8 mouse cellular contexts compared by ENCODE assay signal in genomic region chr6:51523310-51523709, GRCm38 (mm10). TPM values are rescaled to one million over a fixed set of nuclear protein-coding genes. Genes with fewer than 3 reads are reported as not detected.
A peak's percentile ranks its signal among the peaks of the same experiment; 100 is the strongest.
DNase-seq lines count a peak whose midpoint lies in the region; ATAC-seq and TF ChIP-seq lines count a peak whose summit lies in the region.

No protein-coding gene starts in this region.

- DNase-seq in left cerebral cortex, adult 2 months (ENCODE audit: extremely low spot score in 1 of 2, low spot score in 2 of 2), result no peak
- no peak for DNase-seq in left cerebral cortex, postnatal 10 days (ENCODE audit: extremely low spot score in 1 of 2, low spot score in 2 of 2)
- DNase-seq in hindbrain, postnatal 0 days (ENCODE audit: low spot score), result no peak
- no peak for DNase-seq in right cerebral cortex, postnatal 25 days
- no peak for DNase-seq in ovary, adult 18-20 months (ENCODE audit: low spot score)
- DNase-seq in spleen, postnatal 14 days (ENCODE audit: low spot score in 2 of 2), result no peak

- peak overlapping the region; percentile 81; the same call in 1 of the 2 replicates for H3K27ac ChIP-seq in left cerebral cortex, adult 2 months
- H3K27ac ChIP-seq in embryonic facial prominence, embryonic 12.5 days, result no peak overlapping the region
- H3K27ac ChIP-seq in hindbrain, postnatal 0 days, result 0 out of 2 replicates have a peak overlapping the region, but pooled peaks have one; percentile 79
- no peak overlapping the region; the same call in 1 of the 2 replicates for H3K27ac ChIP-seq in midbrain, embryonic 16.5 days (ENCODE audit: low read length)

- H3K4me1 ChIP-seq in embryonic facial prominence, embryonic 12.5 days, result peaks cover 3% of the 10 kb centered on the region; the same call in 1 of the 2 replicates
- H3K4me1 ChIP-seq in hindbrain, postnatal 0 days (ENCODE audit: insufficient read depth, low read length), result 0 out of 2 replicates have a peak, but pooled peaks cover 10% of the 10 kb centered on the region
- H3K4me1 ChIP-seq in midbrain, embryonic 16.5 days (ENCODE audit: control insufficient read depth, insufficient read depth, low read length), result peaks cover 7% of the 10 kb centered on the region

- TF ChIP-seq CTCF in left cerebral cortex, adult 2 months (IDR thresholded peaks at IDR 0.05), result no peak
- TF ChIP-seq CTCF in hindbrain, postnatal 0 days (IDR thresholded peaks at IDR 0.05; ENCODE audit: low read depth), result no peak

- no peaks in the 10 kb centered on the region for H3K9me3 ChIP-seq in embryonic facial prominence, embryonic 12.5 days
- no peaks in the 10 kb centered on the region for H3K9me3 ChIP-seq in hindbrain, postnatal 0 days (ENCODE audit: low read length)
- no peaks in the 10 kb centered on the region for H3K9me3 ChIP-seq in midbrain, embryonic 16.5 days (replicated peaks; ENCODE audit: control insufficient read depth, low read length, poor library complexity, severe bottlenecking)

- peak overlapping the region; percentile 65 for H3K4me2 ChIP-seq in embryonic facial prominence, embryonic 12.5 days (replicated peaks)
- H3K4me2 ChIP-seq in hindbrain, postnatal 0 days (ENCODE audit: low read depth, low read length), result peak overlapping the region; percentile 72
- peak overlapping the region; percentile 63 for H3K4me2 ChIP-seq in midbrain, embryonic 16.5 days (ENCODE audit: low read length)

- 26% methylated on average over 5 of the region's 5 CpGs for WGBS in embryonic facial prominence, embryonic 12.5 days
- 19% methylated on average over 5 of the region's 5 CpGs for WGBS in hindbrain, postnatal 0 days
- WGBS in midbrain, embryonic 16.5 days, result 21% methylated on average over 5 of the region's 5 CpGs

- 0 out of 2 replicates have a peak overlapping the region, but pooled peaks have one; percentile 24 for H3K9ac ChIP-seq in embryonic facial prominence, embryonic 12.5 days
- peak overlapping the region; percentile 71; the same call in 1 of the 2 replicates for H3K9ac ChIP-seq in hindbrain, postnatal 0 days (replicated peaks; ENCODE audit: low read length)
- H3K9ac ChIP-seq in midbrain, embryonic 16.5 days (ENCODE audit: low read depth, low read length), result 0 out of 2 replicates have a peak overlapping the region, but pooled peaks have one; percentile 89

- H3K36me3 ChIP-seq in embryonic facial prominence, embryonic 12.5 days, result no peaks in the 10 kb centered on the region
- H3K36me3 ChIP-seq in hindbrain, postnatal 0 days (ENCODE audit: insufficient read depth, low read length), result no peaks in the 10 kb centered on the region
- H3K36me3 ChIP-seq in midbrain, embryonic 16.5 days (ENCODE audit: control insufficient read depth, insufficient read depth, low read length), result no peaks in the 10 kb centered on the region

- H3K27me3 ChIP-seq in embryonic facial prominence, embryonic 12.5 days, result no peaks in the 10 kb centered on the region
- H3K27me3 ChIP-seq in hindbrain, postnatal 0 days (ENCODE audit: insufficient read depth, low read length), result no peaks in the 10 kb centered on the region
- H3K27me3 ChIP-seq in midbrain, embryonic 16.5 days (ENCODE audit: control insufficient read depth, insufficient read depth, low read depth, low read length), result no peaks in the 10 kb centered on the region

- H3K4me3 ChIP-seq in left cerebral cortex, adult 2 months, result peak overlapping the region; percentile 83
- H3K4me3 ChIP-seq in embryonic facial prominence, embryonic 12.5 days, result peak overlapping the region; percentile 50
- H3K4me3 ChIP-seq in hindbrain, postnatal 0 days (ENCODE audit: low read length), result peak overlapping the region; percentile 79
- peak overlapping the region; percentile 85 for H3K4me3 ChIP-seq in midbrain, embryonic 16.5 days (ENCODE audit: low read depth, low read length)

- no peak for ATAC-seq in embryonic facial prominence, embryonic 12.5 days (ENCODE audit: insufficient number of reproducible peaks, insufficient read depth, low FRiP score, low TSS enrichment)
- no peak for ATAC-seq in hindbrain, postnatal 0 days
- ATAC-seq in midbrain, embryonic 16.5 days, result peak; percentile 18; the same call in 1 of the 2 replicates

- intact Hi-C loops in left cerebral cortex, adult 2 months (cut with DNase I), result loop anchor here (5.0 kb wide), 2 partner anchors 51 to 59 kb away; partner anchors contain the start of gene Cbx3
- intact Hi-C loops in left cerebral cortex, postnatal 10 days (cut with DNase I), result no loop called here

RNA-seq across cellular contexts. Expression of gene Snx10, which starts 0.4 kb away (rescaled TPM):
- 100 to 1,000 TPM in 1 of 2 experiments, 10 to 100 TPM in 1; 94.9 to 102 TPM for total RNA-seq in left cerebral cortex, adult 2 months (2021)
- total RNA-seq in left cerebral cortex, postnatal 10 days (2021), result 100 to 1,000 TPM; 127 to 133 TPM
- polyA plus RNA-seq in embryonic facial prominence, embryonic 12.5 days (2016; fragmentation: Nextera tagmentation; extraction: Ambion mirVana), result 17.2 and 21.1 TPM in 2 replicates
- total RNA-seq in hindbrain, postnatal 0 days (2014; rRNA removed), result 45.5 and 46.7 TPM in 2 replicates
- 75.2 and 83.9 TPM in 2 replicates for polyA plus RNA-seq in hindbrain, postnatal 0 days (2015; fragmentation: Nextera tagmentation; extraction: Ambion mirVana)
- 68.9 and 70.6 TPM in 2 replicates for polyA plus RNA-seq in midbrain, embryonic 16.5 days (2015; fragmentation: Nextera tagmentation; extraction: Ambion mirVana)

RNA-seq across cellular contexts. Expression of gene Cbx3, which starts 53.1 kb away (rescaled TPM):
- total RNA-seq in left cerebral cortex, adult 2 months (2021), result 100 to 1,000 TPM; 121 to 128 TPM
- 100 to 1,000 TPM; 171 to 176 TPM for total RNA-seq in left cerebral cortex, postnatal 10 days (2021)
- 545 and 581 TPM in 2 replicates for polyA plus RNA-seq in embryonic facial prominence, embryonic 12.5 days (2016; fragmentation: Nextera tagmentation; extraction: Ambion mirVana)
- 82.1 and 87.9 TPM in 2 replicates for total RNA-seq in hindbrain, postnatal 0 days (2014; rRNA removed)
- 463 and 522 TPM in 2 replicates for polyA plus RNA-seq in hindbrain, postnatal 0 days (2015; fragmentation: Nextera tagmentation; extraction: Ambion mirVana)
- polyA plus RNA-seq in midbrain, embryonic 16.5 days (2015; fragmentation: Nextera tagmentation; extraction: Ambion mirVana), result 407 and 417 TPM in 2 replicates

RNA-seq across cellular contexts. Expression of gene Hnrnpa2b1, which starts 53.6 kb away (rescaled TPM):
- total RNA-seq in left cerebral cortex, adult 2 months (2021), result 100 to 1,000 TPM; 483 to 488 TPM
- total RNA-seq in left cerebral cortex, postnatal 10 days (2021), result 100 to 1,000 TPM; 545 to 564 TPM
- polyA plus RNA-seq in embryonic facial prominence, embryonic 12.5 days (2016; fragmentation: Nextera tagmentation; extraction: Ambion mirVana), result 2,177 and 2,461 TPM in 2 replicates
- total RNA-seq in hindbrain, postnatal 0 days (2014; rRNA removed), result 143 and 192 TPM in 2 replicates
- 876 and 940 TPM in 2 replicates for polyA plus RNA-seq in hindbrain, postnatal 0 days (2015; fragmentation: Nextera tagmentation; extraction: Ambion mirVana)
- 1,316 and 1,531 TPM in 2 replicates for polyA plus RNA-seq in midbrain, embryonic 16.5 days (2015; fragmentation: Nextera tagmentation; extraction: Ambion mirVana)

Comparison
In these comparisons a context has a peak if more than half of its experiments do, and no peak if none do; other contexts are left out.
1. H3K27ac ChIP-seq: peak in left cerebral cortex, adult 2 months (single experiment) and hindbrain, postnatal 0 days (single experiment); none in embryonic facial prominence, embryonic 12.5 days (single experiment) and midbrain, embryonic 16.5 days (single experiment).
2. H3K9ac ChIP-seq: peak in every context shown above with its lines; median percentile 89 in midbrain, embryonic 16.5 days; 71 in hindbrain, postnatal 0 days; 24 in embryonic facial prominence, embryonic 12.5 days.
3. Peak in every context shown above with its lines, with median percentiles within 50 percentile points of each other: H3K4me3 ChIP-seq and H3K4me2 ChIP-seq.